Mouse (Mus musculus) olfactory bulb, adult 2 months (tissue): ENCODE measurements around the gene Ugcg.

Experiments
- CTCF ChIP-seq: fragments of 200-500 bp; IDR thresholded peaks from 2 replicates; pipeline ENCODE4 v1.5.1; 2012; ENCODE audit warnings: low read depth, mild to moderate bottlenecking, low read length, moderate library complexity; ENCODE audit not compliant: insufficient read depth
- POLR2A ChIP-seq: fragments of 200-500 bp; IDR thresholded peaks from 2 replicates; pipeline ENCODE4 v1.6.1; 2012; ENCODE audit warnings: mild to moderate bottlenecking, low read depth, low read length, moderate library complexity; ENCODE audit not compliant: insufficient read depth

DNA sequence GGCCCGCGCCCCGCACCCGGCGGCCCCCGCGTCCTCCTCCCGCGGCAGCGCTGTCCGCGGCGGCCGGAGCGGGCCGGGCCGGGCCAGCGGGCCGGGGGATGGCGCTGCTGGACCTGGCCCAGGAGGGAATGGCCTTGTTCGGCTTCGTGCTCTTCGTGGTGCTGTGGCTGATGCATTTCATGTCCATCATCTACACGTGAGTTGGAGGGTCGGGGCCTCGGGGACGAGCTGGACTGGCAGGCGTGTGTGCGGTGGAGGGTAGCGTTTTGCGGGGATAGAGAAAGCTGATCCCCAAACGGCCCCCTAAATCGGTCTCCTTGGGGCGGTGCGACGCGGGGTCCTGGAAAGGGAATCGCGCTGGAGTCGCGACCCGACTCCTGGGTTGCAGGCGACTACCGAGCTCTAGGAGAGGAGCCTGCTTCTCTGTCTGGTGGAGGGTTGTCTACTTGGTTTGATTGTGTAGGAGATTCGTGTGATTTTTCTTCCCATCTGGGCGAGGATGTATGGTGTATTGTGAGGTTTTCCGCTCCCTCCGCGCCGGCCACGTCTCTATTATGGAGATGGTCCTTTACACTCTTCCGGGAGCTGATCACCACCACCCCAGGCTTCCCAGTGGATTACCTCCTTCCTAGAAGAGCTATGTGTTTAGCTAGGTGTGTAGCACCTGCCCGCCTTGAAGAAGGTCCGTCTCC, 635 bp downstream of the Ugcg start:
- no peak for TF ChIP-seq CTCF
- no peak for TF ChIP-seq POLR2A
